Mouse (Mus musculus) layer of hippocampus, postnatal 25 days (tissue): ENCODE data around the gene Map3k4. TPM values are rescaled to one million over a fixed set of nuclear protein-coding genes. Genes with fewer than 3 reads are reported as not detected.
A peak's percentile ranks its signal among the peaks of the same experiment; 100 is the strongest.

Source experiments
- DNase-seq, 2 experiments: peaks; one replicate each; pipeline ENCODE4 v3.0.0; 2022; ENCODE audit warnings: mixed read lengths in 2 of 2, low spot score in 1 of 2; ENCODE audit errors: extremely low spot score in 1 of 2
- total RNA-seq, 2 experiments: library from RNA; stranded (reverse); gene quantifications; 2 replicates each; pipeline ENCODE4 v1.2.3; 2021

Gene Map3k4
- 10 to 100 TPM; 56.9 to 58.6 TPM for total RNA-seq

GRCm38 (mm10) chr17:12318663-12319201, at the start of gene Map3k4:
Gene Map3k4, minus strand, starts transcription at chr17:12318796.
- peak; percentile 87 to 91 for DNase-seq

GRCm38 (mm10) chr17:12367373-12367930, 48.9 kb upstream of the Map3k4 start:
- DNase-seq, result peak; percentile 25 to 56

- DNase-seq, result peak in 1 of 2 experiments; percentile 16
These were observed 45.8 kb upstream of the Map3k4 start for GRCm38 (mm10) chr17:12364426-12364735.

DNA sequence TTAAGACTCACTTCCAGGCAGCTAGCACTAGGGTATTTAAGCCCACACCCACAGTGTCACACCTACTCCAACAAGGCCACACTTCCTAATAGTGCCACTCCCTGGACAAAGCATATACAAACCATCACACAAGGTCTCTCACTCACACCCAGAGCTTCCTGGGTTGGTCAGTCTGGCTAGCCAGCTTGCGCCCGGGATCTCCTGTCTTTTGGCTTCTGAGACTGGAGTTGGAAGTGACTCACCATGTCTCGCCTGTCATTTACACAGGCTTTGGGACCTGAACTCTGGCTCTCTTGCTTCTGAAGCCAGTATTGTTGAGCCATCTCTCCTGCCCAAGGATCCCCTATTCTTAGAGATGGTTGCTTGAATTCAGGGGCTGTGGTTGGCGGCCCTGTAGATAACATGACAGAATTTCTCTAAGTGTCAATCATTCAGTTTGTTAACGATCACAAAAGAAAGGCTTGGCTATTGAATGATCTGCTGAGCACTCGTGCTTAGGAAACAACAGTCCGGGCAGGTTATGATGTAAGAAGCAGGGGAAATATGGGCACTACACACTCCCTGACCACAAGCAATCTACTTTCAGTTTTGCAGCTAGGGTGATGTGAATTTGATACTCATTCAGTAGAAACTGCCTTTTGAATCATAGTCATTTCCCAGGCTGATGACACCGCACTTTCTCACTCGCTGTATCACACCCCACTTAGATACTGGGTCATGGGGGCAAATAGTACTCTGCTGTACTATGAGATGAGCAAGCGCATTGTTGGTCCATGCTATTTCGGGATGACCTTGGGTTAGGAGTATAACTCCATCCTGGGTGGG, 45.2 kb upstream of the Map3k4 start:
- no peak for DNase-seq

- DNase-seq, result no peak
These were observed 41.3 kb upstream of the Map3k4 start for GRCm38 (mm10) chr17:12359876-12360275.

DNA sequence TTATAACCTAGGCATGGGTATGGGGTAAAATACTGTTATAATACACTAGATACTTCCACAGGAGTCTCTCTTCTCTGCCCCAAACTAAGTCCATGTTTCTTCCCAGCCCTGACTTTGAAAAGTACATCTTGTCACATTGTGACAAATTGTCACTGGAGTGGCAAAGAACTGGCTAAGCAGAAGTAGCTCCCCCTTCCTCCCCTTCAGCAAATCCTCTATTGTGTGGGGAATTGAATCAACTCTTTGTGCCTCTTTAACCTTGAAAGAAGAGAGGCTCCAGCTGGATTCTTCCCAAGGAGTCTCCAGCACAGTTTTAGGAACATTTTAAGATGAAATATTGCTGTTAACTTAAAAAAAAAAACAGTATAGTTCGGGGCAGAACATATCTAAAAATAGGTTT, 34.2 kb upstream of the Map3k4 start:
- DNase-seq, result no peak

GRCm38 (mm10) chr17:12351564-12351963, 33.0 kb upstream of the Map3k4 start:
- no peak for DNase-seq

DNA sequence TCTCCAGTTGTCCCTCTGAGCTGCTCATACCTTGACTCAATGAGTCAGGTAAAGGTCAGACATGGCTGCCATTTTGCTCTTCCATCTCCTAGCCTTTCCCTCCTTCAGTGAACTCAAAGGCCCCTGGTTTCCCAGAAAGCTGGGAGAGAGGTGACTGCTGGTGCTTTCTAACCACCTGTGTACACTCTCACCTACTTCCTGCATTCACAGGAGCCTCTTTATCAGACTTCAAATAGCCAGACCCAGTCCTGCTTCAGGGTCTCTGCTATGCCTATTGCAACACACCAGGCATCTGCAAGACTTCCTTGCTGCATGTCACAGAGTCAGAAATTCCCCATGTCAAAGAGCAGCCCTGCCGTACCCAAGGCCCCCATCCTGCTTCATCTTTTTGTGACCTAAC, 28.9 kb upstream of the Map3k4 start:
- no peak for DNase-seq

GRCm38 (mm10) chr17:12343702-12344376, 25.2 kb upstream of the Map3k4 start:
- no peak for DNase-seq

GRCm38 (mm10) chr17:12337156-12337555, 18.6 kb upstream of the Map3k4 start:
- no peak for DNase-seq

DNA sequence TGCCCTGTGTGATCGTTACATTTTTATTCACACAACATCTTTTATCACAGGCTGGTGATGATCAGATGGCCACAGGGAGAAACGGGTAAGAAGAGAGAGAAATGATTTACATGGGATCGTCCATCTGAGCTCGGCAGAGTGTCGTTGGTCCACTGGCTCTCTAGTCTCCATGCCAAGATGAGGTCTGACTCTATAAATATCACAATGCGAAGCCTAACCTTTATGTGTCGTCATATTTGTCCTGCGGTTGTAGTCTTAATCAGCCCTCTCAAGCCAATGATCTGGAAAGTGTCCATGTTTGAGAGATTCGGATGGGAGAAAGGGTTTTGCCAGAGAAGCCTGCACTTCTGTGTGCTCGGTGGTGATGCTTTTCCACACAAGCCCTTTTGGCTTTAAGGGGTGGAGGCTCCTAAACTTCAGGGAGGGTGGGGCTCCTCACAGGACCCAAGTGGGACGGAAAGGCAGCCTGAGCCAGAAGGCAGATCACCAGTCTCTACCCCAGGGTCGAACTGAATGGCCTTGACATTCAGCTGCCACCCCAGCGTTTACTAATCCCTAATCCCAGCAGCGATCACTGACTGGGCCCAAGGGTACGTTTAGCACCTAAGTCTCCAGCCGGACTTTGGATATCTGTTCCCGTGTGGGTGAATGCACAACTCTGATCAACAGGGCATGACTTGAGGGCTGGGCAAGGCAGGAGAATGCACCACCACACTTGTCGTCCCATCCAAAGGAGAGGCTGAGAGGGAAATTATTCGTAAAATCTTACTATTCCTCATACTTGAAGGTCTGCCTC, 17.7 kb upstream of the Map3k4 start:
- no peak for DNase-seq

DNA sequence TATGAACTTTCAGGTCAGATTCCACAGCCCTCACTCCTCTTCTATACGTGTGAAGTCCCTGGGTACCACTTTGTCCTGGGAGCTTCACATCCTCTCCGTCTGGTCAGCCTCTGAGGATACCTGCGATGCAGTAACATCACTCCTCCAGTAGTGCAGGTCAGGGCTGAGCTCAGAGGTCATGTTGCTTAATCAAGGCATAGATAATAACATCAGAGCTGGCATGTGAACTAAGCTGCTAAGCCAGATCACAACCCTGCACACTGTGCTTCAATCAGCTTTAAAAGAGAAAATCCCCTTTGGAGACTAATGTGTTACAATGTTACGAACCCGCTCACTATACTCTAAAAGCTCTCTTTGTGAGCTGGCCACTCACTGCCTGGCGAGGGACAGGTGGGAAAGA, 16.5 kb upstream of the Map3k4 start:
- DNase-seq, result no peak

GRCm38 (mm10) chr17:12327847-12328518, 9.4 kb upstream of the Map3k4 start:
- DNase-seq, result no peak

DNA sequence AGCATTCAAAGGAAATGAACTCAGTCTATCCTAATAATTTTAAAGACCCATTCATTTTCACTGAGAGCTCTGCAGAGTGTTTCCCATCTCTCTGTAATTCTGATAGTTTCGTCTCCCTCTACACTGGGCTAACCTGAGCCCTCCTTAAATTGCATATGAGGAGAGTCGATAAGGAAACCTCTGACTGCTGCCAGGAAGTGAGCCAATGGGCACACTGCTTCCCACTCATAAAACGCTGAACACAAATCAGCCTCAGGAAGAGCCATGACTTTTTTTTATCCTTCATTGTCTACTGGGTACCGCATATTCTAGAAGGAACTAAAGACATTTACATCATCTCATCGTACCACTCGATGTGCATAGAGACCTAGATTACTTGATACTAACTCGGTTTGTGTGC, 1.2 kb upstream of the Map3k4 start:
- no peak for DNase-seq

DNA sequence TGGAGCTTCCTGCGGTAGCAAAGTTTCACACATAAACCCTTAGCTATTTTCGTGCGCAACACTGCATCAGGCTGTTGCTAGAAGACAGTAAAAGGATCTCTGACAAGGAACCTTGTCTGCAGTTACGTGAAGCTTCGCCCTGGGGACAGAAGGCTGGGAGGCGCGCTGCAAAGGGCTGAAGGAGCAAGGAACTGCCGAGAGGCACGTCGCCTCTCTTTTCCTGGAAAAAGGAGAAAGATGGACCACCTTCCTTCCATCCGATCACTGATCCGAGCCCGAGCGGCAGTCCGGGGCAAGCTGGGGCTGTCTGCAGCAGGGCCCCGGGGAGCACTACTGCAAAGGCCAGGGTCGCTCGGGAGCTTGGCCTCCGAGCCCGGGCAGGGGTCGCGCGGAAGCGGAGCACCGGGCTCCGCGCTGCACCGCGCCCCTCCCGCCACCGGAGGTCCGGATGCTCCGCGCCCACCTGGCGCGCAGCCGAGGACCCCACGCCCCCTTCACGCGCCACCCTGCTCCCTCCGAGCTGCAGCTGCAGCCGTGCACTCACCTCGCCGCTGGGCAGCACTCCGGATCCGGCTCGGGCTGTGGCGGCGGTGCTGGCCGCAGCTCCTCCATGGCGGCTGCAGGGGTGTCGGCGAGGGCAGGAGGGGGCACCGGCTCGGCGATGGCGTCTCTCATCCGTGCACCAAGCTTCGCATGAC, 493 bp downstream of the Map3k4 start:
- DNase-seq, result peak in 1 of 2 experiments; percentile 17

- no peak for DNase-seq
These were observed 1.0 kb downstream of the Map3k4 start for GRCm38 (mm10) chr17:12317607-12317953.

- DNase-seq, result peak in 1 of 2 experiments; percentile 18
These were observed 2.3 kb downstream of the Map3k4 start for GRCm38 (mm10) chr17:12316251-12316650.

- DNase-seq, result no peak
These were observed 6.3 kb downstream of the Map3k4 start for GRCm38 (mm10) chr17:12312248-12312647.

GRCm38 (mm10) chr17:12309493-12309892, 9.1 kb downstream of the Map3k4 start:
- DNase-seq, result no peak

- DNase-seq, result no peak
These were observed 9.5 kb downstream of the Map3k4 start for GRCm38 (mm10) chr17:12309059-12309458.
